Mouse (Mus musculus) right cerebral cortex, postnatal 4 days (tissue): ENCODE measurements around the gene Tmem94.

ENCODE experiments used
- DNase-seq: peaks from one replicate; pipeline ENCODE4 v3.0.0-alpha.2; 2022

The Tmem94 gene

DNA sequence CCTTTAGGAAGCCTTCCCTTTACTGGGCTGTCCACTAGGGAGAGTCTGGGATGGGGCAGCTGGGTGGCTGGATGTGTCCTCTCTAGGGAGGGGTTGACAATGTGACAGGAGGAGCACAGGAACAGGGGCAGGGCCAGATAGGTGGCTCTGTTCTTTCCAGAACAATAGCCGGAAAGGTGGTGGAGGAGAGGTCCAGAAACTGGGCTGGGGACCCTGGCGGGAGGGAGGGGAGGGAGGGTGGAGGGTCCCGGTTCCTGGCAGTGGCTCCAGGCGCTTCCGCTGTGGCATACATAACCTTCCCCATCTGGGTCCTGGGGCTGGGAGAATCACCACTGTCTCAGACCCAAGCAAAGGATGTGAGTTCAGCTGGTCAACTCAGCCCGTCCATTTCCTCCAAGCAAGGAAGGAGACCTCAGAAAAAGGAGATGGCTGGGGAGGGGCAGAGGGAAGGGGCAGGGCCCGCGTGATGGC, 44.1 kb downstream of the Tmem94 start:
- DNase-seq = no peak

DNA sequence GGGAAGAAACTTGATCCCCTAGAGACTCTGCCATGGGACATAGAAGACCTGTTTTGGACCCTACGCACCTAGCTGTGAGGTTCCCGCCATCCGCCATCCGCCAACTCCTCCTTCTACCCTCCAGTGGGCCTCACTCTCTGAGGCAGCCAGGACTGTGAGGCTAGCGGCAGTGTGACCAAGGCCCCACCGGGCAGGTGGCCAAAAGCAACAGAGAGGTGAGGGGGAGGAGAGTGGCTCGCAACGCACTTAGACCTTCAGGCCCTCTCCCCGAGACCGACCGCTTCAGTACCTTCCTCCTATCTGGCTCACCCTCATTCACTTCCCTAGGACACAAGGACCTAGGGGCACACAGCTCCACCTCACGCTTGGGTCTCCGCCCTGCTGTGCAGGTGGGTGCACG, 45.1 kb downstream of the Tmem94 start:
- no peak for DNase-seq

DNA sequence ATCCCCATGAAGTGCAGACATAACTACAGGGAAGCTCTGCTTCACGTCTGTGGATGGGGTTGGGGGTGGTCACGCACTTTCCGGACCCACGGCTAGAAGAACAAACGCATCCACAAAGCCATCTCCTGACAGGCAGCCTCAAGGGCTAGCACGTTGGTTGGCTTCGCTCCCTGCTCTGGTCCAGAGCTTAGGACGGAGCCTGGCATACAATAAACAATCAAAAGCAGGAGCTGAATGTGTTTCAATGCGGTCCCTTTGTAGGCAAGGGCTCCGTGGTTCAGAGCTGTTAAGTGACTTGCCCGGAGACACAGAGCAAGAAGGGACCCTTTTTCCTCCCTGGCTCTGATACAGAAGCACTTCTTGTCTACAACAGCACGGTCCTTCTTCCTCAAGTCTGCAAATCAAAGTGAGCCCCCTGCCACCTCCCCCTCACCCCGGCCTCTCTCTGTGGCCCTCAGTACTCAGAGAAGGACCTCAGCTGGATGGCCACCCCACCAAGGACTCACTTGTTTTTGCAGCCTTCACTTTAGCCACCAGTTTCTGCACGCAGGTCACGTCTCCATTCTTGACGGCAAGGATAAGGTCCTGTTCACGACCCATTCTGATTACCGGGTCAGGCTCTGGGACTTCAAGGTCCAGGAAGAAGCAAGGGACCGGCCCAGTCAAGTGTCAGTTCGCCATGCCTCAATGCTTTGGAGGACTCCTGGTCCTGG, 46.3 kb downstream of the Tmem94 start:
- no peak for DNase-seq

DNA sequence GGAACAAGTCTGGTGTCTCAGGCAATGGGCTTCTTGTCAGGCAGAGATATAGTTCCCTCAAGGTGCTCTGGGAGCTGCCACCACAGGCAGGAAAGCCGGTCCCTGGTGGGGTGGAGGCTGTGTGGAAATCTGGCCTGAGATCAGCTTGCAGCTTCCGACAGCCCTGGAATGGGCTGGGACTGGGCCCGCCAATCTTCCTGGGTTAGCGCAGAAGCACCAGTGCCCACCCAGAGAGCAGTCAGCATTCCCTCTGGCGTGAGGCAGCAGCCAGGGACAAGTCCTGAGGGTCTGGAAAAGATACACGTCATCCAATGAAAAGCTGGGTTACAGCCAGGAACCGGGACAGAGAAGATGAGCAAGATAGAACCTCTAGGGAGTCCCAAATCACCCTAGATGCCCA, 46.9 kb downstream of the Tmem94 start:
- DNase-seq = no peak

DNA sequence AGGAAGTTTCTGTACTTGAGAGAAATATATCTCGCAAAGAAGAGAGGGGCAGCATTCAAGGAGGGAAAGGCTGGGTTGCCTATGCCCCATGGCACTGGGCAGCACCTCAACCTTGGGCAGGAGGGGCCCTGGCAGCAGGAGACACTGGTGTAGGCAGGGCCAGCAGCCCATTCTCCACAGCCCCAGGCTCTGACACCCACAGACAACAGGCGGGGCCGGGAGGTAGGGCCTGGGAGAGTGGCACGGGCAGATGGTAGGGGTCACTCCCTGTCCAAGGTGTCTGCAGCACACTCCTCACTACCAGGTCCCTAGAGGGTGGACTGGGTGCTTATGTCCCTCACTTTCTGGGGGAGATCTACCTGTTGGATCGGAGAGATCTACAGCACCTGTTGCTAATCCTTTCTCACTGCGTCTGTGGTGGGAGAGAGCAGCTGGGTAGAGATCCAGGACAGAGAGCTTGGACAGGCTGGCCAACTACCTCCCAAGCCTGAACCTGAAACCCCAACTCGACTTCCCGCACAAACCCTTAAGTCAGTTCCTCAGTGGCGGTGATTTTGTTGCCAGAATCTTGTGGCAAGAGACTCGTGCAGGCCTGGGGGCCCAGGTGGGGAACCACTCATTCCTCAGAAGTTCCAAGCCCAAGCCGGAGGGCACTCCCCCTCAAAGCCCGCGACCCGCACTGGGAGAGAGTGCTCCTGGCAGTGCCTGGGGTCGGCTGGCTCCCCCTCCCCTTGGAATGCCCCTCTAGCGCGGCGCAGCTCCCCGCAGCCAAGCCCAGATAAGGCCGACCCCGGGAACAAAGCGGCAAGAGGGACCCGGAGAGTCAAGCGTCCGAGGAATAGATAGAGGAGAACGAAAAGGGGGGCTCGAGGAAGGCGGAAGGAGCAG, 47.5 kb downstream of the Tmem94 start:
- DNase-seq = no peak

DNA sequence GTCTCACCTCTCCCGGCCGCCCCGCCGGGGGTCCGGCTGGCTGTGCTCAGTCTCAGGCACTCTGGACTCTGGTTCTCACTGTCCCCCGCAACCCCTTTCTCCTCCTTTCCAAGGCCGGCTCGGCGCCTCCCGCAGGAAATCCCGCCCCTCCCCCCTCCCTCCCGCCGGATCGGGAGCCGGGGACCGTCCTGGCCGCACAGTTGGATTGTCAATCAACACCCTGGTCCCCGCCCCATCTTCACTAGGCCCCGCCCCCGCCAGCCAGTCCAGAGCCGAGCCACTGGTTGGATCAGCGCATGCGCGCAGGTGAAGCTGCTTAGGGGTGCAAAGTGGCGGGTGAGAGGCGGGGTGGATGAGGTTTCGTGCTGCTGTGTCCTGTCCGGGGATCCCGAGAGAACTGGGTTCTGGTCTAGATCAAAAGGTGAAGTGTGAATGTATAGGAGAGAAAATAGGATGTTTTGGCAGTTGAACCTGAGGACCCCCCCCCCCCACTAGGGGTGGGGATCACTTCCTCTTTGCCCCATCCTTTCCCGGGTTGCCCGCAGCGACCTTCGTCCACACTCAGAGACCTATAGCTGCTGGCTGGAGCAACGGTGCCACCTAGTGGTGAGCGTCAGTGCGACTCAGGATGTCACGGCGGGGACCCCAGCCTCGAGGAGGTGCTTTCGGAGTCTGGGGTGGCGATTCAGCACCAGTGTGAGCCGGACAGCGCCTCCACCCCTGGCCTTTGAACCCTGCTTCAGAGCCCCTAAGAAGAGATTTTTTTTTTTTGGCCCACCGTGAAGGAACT, 48.5 kb downstream of the Tmem94 start, which contains the start of gene Caskin2:
Caskin2 (minus strand) TSS at position 133 of the 790 bp plus-strand sequence.
- peak; percentile 92 for DNase-seq

DNA sequence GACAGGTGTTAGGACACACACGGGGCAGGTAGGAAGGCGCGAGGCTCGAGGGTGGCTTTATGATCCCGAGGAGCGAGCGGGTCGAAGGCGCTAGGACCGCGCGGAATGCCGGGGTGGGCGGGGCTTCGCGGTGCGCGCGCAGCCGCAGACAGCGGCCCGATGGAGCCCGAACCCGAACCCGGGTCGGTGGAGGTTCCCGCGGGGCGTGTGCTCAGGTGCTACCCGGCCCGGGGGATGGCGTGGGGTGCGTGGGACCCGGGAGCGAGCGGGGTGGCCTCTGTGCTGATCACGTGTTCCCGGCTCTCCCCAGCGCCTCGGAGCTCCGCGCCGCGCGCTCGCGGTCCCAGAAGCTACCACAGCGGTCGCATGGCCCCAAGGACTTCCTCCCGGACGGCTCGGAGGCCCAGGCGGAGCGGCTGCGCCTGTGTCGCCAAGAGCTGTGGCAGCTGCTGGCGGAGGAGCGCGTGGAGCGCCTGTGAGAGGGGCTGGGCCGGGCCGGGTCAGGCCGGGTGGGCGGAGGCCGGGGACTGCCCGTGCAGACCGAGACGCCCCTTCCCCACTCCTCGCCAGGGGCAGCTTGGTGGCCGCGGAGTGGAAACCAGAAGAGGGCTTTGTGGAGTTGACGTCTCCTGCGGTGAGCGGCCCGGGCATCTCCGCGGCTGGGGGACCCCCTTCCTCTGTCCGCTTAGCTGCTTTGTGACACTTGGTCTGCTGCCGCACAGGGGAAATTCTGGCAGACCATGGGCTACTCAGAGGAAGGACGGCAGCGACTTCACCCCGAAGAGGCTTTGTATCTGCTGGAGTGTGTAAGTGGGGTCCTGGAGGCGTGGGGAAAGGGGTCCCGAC, 49.6 kb downstream of the Tmem94 start, which contains the start of gene Tsen54:
Tsen54 (plus strand) TSS at position 120 of the 846 bp plus-strand sequence.
- DNase-seq = peak; percentile 89

DNA sequence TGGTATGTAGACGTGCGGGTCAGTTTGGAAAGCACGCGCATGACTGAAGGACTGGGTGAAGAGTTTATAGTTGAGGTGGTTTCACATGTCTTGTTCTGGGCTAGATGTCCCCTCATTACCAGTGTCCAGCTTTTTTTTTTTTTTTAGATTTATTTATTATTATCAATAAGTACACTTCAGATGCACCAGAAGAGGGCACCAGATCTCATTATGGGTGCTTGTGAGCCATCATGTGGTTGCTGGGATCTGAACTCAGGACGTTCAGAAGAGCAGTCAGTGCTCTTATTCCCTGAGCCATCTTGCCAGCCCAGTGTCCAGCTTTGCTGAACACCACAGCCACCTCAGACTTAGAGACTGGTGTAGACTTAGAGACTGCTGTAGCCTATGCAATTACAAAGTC, 52.1 kb downstream of the Tmem94 start:
- no peak for DNase-seq

DNA sequence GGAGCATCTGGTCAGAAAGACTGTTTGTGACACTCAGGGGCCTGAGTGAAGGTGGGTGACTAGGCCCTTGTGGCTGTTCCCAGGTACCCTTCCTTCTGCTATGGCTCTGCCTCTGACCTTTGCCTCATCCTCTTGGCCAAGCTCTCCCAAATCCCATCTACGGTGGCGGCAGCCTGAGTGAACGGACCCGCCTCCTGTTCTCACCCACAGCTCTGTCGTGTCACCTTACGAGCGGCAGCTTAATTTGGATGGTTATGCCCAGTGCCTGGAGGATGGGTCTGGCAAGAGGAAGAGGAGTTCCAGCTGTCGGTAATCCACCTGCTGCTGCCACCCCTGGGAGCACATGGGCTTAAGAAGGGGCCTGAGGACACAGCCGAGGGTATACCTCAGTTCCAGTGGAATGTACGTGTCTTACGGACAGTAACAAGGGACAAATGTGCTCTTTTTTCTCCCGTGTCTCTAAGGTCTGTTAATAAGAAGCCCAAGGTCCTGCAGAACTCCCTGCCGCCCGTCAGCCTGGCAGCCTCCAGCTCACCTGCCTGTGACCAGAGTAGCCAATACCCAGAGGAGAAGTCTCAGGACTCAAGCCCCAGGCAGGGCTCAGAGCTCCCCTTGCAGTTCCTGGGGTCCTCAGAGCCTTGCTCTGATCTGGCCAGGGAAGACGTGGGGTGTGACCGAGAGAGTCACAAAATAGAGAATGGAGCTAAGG, 54.8 kb downstream of the Tmem94 start:
- no peak for DNase-seq

DNA sequence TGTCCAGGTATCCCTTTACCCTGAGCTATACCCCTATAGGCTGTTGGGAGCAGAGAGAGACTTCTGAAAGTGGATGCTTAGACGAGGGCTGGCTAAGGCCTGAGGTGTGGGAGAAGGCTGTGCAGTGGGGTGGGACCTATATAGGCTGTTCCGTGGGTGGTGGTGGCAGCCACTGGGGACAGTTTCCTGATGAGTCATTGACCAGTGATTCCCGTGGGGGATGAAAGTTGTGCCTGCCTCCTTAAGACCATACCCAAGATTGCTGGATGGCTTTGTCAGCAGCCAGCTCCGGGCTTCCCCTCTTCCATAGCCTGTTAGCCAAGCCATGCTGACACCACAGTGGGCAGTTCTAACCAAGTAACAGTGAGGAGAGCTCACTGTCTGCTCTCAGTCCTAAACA, 55.8 kb downstream of the Tmem94 start:
- DNase-seq = no peak

DNA sequence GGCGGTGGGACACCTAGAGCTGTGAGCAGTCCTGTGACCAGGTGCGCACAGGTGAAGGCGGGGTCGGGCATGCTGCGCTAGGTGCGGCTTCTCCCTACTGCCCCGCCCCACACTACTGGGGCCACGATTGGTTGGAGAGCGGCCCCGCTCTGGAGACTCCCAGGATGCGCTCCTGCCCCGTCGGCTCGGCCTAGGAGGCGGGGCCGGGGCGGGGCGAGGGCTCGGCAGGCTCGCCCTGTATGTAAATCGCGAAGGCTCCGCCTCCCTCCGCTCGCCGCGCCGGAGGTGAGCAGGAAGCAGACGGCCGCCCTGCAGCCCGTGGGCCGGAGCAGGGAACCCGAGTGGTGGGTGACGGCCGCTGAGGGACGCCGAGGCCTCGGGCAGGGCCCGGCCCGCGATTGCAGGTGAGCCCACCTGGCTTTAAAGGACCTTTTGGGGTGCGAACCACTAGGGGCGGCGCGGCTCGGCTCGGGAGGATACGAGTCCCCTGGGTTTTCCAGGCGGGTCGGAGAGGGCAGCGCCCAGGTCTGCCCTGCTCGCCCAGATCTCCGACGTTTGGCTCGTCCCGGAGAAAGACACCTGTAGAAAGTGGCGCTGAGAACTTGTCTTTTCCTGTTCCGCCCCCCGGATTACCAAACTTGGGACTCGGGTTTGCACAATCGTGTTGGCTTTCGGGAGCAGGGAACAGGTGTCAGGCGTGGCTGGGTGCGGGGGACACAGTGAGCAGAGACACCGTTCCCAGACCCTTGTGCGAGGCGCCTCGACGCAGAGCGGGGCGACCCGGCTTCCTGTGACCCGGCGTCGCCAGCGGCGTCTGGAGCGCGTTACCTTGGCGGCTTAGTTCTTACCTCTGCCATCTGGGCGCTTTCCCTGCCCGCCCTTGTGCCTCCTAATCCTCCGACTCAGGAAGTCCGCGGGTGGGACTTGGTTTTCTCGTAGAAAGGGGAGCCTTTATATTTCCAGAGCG, 58.8 kb downstream of the Tmem94 start, which contains the start of gene Llgl2:
Llgl2 (plus strand) TSS at position 276 of the 967 bp plus-strand sequence.
- DNase-seq = peak; percentile 51

DNA sequence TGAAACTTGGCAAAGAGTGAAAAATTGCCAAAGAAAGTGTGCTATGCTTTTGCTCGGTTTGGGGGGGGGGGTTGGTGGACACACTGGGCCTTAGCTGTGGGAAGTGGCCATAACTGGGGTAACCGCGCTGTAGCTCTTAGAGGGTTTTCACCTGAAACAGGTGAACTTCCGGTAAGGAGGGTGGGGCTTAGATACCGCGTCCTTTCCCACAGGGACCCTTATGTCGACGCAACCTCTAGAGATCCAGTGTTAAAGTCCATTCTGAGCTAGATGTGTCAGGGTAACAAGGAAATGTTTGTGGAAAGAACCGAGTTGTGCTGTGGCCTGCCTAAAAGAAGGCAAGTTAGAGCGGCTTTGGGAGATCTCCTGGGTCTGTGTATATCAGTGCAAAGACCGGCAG, 59.6 kb downstream of the Tmem94 start:
- DNase-seq = no peak

DNA sequence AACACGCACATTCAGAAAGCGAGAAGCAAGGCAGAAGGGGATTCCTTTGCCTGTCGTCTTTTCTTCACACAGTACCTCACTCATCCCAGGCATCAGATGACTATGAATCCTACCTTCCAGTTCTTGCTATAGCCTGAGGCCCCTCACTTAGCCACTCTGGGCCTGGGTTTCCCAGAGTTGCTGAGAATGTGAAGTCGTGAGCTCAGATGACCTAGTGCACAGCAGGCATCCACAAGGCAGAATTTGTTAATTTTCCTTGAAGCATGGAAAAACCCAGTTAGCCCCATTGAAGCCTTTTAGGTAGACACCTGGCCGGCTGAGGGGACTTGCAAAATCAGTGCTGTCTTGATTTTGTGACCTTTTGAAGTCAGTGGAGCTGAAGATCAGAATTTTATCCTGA, 61.3 kb downstream of the Tmem94 start:
- no peak for DNase-seq

DNA sequence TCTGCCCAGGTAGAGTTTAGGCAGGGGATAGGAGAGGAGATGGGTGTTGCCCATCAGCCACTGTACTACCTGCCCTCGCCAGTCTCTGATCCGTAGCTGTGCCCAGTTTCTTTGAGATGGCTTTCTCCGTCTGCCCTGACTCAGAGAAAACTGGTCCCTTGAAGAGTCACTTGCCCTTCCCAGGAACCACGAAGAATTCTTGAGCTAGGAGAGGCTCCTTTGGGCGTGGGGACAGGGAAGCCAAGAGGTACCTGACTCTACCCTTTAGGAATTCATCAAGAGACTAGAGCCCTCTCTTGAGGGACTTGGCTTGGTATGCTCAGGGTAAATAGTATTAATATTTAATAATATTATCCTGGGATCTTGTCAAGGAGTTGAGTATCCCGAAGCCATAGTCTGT, 62.4 kb downstream of the Tmem94 start:
- no peak for DNase-seq

DNA sequence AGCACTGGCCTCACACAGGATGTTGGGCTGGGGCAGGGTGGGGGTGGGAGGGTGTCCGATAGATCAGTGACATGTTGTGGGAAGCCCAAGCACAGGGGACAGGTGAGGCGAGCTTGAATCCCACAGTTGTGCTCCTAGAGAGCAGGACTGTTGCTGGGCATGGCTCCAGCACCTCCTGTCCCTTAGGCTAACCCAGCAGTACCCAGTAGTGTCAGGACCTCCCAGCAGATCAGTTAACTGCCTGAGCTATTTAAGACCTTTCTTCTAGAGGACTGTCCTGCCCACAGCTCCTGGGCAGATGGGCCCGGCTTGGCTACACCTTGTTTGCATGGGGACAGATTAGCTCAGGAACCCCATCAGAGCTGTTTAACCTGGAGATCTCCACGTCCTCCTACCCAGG, 63.8 kb downstream of the Tmem94 start:
- DNase-seq = no peak

DNA sequence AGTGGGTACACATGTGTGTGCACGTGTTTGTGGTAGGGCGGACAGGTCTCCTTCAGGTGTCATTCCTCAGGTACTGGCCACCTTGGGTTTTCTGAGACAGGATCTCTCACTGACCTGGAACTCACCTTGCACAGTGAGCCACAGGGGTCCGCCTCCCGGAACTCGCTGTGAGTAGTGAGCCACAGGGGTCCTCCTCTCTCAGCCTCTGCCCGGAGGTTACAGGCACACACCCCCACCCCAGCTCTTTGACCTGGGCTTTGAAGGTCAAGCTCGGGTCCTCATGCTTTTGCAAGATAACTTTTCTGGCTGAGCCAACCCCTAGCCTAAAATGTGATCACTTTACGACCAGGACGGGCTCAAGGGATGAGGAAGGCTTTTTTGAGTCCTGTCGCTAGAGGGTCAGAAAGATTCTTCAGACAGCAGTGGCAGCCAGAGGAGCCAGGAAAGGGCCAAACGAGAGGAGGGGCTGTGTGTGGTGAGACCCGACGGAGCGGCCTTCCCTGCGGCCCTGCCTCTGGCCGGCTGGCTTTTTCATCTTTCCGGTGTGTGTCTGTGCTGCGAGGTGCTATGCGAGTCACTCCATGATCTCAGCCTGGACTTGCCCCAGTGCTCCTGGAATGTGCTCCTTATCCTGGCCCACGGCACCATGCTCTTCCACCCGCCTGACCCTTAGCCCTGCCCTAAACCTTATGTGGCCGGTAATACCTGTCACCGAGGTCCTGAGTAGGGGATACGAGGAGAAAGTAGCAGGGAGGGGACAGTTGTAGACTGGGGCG, 65.5 kb downstream of the Tmem94 start:
- DNase-seq = no peak

DNA sequence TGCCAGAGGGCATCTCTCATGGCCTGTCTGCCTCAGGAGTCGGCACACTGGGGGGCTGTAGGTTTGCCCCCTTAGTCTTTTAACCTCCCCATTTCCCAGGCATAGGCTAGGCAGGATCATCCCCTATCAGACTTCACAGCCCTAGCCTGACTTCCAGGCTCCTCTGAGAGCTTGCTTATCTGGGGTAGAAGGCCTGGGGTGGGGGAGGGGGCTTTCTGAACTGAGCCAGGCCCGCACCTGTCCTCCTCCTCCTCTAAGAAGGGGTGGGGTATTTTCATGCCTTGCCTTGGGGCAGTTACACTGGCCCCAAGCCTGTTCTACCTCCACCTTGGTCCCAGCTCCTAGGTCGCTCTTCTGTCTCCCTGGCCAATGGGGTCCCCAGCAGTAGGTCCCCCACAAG, 66.3 kb downstream of the Tmem94 start:
- no peak for DNase-seq

DNA sequence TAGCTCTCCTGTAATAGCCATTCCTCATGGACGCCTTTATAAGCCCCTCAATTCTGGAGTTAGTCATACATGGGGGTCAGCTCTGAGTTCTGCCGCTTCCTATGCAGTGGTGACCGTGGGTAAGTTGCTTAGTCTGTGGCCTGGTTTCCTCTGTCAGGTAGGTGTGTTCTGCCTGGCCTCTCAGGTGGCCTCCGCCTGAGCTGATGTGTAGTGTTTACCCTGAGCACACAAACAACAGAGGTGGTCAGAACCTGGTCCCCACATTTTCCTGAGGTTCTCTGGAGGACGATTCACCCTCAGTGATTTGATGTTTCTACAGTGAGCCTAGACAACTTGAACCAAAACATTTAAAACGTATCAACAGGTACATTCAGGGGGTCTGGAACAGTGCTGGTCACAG, 66.8 kb downstream of the Tmem94 start:
- DNase-seq = no peak

DNA sequence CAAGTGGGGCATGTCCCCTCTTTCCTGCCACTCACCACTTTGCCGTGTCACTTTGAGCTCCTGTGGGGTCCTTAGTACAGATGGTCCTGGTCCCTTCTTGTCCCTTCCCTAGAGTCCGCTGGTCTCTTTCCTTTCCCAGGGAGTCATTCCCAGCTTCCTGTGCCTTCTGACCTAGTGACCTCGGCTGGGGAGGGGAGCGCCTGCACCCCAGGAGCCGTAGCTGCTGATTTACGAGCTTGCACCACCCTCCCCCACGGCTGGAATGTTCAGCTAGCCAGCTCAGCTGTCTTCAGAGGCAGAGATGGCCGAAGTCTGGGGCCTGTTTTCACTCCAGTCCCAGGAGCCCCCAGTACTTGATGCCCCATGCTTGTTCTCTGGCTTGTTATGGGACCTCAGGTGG, 67.3 kb downstream of the Tmem94 start:
- DNase-seq = no peak
